Mouse (Mus musculus): ENCODE measurements around the gene Jmjd8.

- TF ChIP-seq POLR2A (IDR thresholded peaks at IDR 0.05; ENCODE audit: borderline replicate concordance, insufficient read depth, low read length) = peak; percentile 95
- no peak for TF ChIP-seq CTCF (IDR thresholded peaks at IDR 0.05; ENCODE audit: borderline replicate concordance, insufficient read depth, low read depth, low read length)
These were observed 32.4 kb downstream of the Jmjd8 start, which contains the start of gene Wdr90 for GRCm38 (mm10) chr17:25860832-25861703.

Data from cerebellum, adult 2 months (tissue).